Mouse (Mus musculus) gastrocnemius, postnatal 4 days (tissue): ENCODE data around the gene Ddx11. TPM values are rescaled to one million over a fixed set of nuclear protein-coding genes. Genes with fewer than 3 reads are reported as not detected.
A peak's percentile ranks its signal among the peaks of the same experiment; 100 is the strongest.

Source experiments
- DNase-seq, 2 experiments: peaks; one replicate each; pipeline ENCODE4 v3.0.0; 2021 to 2022; ENCODE audit warnings: low spot score in 2 of 2, mixed read lengths in 2 of 2
- long read RNA-seq, 2 experiments: library from polyadenylated mRNA; stranded (forward); transcript quantifications; one replicate each; pipeline ENCODE4 v2.0.0; 2021
- total RNA-seq, 2 experiments: library from RNA; stranded (reverse); gene quantifications; 2 replicates each; pipeline ENCODE4 v1.2.3; 2021

The Ddx11 gene
- total RNA-seq = 1 to 10 TPM; 6.6 to 7.5 TPM
- long read RNA-seq, experiment 1, full-length matches to known transcripts = 1 of 5 reads
- long read RNA-seq, experiment 1, partial matches to known transcripts = 0 of 5 reads
- long read RNA-seq, experiment 1, other reads (novel, unspliced or antisense) = 4 of 5 reads
- long read RNA-seq, experiment 2, full-length matches to known transcripts = 3 of 11 reads
- long read RNA-seq, experiment 2, partial matches to known transcripts = 0 of 11 reads
- long read RNA-seq, experiment 2, other reads (novel, unspliced or antisense) = 8 of 11 reads

- DNase-seq = peak; percentile 93 to 97
Observed at GRCm38 (mm10) chr17:66123066-66123815, at the start of gene Ddx11. Ddx11 (plus strand) TSS chr17:66123520.

DNA sequence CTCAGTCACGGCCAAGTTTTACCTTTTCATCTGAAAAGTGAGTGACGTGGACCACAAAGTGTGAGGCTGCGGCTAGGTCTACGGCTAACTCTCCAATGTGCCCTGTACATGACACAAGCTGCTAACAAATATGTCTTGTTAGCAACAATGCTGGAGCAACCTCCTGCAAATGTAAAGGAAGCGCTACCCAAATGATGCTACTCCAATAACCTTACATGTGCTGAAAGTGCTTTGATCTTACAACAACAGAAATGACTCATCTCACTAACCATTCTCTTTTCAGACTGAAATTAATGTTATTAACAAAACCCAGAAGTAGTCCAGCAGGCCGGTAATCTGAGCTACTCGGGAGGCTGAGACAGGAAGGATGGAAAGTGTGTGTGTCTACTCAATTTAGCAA, 49.3 kb upstream of the Ddx11 start:
- no peak for DNase-seq

DNA sequence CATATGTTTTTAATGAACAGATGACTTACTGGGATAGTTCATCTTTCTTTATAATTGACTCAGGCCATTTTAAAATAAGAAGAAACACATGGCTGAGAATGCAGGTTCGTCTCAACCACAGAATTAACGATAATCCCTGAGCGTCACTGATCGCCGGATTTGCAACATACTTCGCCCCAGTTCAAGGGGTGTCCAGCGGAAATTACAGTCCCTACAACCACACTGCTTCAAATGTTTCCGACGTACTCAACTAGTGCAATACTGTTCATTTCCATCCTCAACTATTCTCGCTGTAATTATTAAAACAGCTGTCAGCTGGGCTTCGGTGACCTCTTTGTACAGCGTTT, 47.5 kb upstream of the Ddx11 start:
- no peak for DNase-seq

DNA sequence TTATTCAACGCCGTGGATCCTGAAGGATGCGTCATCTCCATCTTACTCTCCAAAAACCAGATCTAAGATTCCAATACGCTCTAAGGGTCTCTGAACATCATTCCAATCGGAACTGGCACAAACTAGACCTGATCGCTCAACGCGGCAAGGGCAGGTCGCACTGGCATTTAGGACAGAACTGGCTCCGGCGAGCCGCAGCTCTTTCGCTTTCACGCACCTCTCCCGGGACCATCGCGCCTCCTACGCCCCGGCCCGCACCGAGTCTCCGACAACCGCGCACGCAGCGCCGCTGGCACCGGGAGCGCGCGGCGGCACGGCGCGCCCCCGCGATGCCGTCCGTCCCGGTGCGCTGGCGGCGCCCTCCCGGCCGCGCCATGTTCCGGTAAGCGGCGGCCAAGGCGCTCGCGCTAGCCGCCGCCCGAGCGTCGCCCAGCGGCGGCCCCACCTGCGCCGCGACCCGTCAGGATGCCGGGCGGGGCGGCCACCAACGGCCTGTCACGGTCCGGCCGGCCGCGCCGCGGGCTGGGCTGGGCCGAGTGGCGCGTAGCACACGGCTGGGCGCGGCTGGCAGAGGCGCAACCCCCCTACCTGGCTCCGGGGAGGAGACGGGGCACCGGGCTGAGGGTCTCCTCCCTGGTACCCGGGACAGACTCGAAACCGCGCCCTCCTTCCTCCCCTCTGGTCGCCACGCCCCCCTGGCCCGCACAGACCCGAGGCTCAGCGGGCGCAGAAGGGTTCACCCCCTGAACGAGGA, 47.0 kb upstream of the Ddx11 start:
- peak in 1 of 2 experiments; percentile 36 for DNase-seq

DNA sequence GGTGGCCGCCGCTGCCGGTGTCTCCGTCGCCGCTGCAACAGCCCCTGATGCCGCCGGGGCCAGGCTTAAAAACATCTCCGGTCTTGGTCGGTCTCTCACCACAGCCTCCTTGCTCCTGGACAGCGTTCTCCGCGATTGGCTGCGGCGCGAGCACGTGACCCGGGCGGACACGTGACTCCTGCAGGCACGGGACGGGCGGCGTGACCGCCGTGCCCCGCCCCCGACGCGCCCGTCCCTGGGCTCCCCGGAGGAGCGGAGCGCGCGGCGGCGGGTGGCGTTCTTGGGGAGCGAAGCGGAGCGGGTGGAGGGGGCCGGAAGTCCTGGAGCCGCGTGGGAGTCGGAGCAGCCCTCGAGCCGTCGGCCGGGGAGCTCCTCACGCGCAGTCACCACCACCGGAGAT, 46.4 kb upstream of the Ddx11 start, which contains the start of gene Ankrd12:
Gene Ankrd12, minus strand, starts transcription at position 156 of the 400 bp plus-strand sequence.
- peak; percentile 93 to 96 for DNase-seq

DNA sequence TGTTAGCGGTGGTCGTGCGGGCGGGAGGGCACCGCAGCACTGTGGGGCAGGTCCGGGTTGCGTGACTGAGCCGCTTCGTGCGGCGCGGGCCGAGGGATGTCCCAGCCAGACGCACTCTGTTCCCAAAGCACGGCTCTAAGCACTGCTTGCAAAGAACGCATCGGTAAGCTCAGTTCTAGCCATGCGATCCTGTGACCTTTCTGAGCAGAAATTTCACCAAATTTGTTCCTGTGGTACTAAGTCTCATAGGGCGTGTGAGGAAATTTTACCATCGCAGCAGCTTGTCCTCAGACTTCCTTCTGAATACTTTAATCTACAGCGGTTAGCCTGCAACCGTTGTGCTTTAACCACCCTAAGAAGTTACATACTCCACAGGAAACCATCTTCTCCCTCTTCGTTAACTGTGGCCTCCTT, 45.9 kb upstream of the Ddx11 start:
- DNase-seq = no peak

- no peak for DNase-seq
Observed at GRCm38 (mm10) chr17:66084486-66084885, 38.8 kb upstream of the Ddx11 start.

GRCm38 (mm10) chr17:66085038-66085437, 38.3 kb upstream of the Ddx11 start:
- no peak for DNase-seq

DNA sequence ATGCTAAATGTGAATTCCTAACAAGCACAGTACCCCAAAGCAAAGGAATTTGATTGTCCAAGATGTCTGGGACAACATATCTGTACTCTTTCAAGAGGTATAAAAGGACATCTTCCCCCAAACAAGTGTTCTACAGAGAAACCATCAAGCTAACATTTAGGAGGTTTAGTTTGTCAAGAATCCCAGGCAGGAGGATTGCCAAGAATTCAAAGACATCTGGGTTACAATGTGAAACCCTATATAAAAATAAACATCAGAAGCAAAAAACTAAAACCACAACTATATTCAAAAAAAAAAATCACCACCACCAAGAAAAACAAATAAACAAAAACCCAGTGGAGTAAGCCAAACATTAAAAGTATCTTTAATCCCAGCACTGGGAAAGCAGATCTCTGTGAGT, 33.1 kb upstream of the Ddx11 start:
- no peak for DNase-seq

- DNase-seq = no peak
Observed at GRCm38 (mm10) chr17:66091392-66091791, 31.9 kb upstream of the Ddx11 start.

DNA sequence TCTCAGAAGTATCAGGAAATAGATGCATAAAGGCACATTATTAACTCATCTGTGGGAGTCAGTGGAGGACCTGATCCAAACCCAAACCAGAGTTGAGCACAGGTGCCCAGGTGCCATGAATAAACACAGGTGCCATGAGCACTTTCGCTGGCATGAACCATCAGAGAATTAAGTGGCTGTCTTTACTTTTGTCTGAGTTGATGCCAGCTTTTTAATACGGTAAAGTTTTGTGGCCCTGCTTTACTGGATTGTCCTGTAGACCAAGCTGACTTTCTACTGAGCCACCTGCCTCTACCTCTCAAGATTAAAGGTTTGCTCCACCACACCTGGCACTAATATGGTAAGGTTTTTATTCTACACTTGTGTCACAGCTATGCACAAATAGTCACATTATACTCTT, 31.3 kb upstream of the Ddx11 start:
- DNase-seq = no peak

GRCm38 (mm10) chr17:66092664-66093063, 30.7 kb upstream of the Ddx11 start:
- no peak for DNase-seq

DNA sequence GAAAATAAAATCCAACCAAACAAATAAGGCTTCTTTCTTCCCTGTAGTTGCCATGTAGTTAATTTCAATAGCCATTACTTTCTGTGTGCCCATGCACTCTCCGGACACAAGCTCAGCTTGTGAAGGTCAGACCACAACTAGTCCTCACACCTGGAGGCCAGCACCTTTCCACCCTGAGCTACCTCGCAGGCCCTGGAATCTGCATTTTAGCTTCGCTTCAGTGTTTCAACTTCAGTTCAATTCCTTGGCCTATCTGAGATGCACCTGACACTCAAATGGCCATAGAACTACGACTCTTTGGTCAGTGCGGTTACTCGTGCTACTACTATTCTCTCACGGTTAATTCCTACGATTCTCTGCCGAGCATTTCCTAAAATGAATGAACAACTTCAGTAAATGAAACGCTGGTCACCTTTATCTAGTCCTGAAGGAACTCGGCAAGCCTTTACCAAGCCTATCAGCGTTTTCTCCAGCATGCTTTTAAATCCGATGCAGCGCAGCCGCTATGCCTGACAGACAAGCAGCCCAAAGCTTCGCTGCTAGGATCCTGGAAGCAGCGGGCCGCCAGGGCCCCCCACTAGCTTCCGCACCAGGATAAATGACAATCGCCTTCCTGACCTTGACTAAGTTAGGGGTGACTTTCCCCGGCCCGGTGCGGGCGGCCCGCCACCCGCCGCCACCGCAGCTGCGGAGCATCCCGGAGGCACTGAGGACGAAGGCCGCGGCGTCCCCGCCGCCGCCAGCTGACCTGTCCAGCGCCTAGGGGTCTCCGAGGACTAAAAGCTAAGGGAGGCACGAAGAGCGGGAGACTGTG, 22.5 kb upstream of the Ddx11 start:
- DNase-seq = peak in 1 of 2 experiments; percentile 36

- peak; percentile 85 to 92 for DNase-seq
Observed at GRCm38 (mm10) chr17:66101380-66102330, 21.7 kb upstream of the Ddx11 start, which contains the start of gene Ndufv2. Ndufv2 (minus strand) TSS chr17:66101559.

DNA sequence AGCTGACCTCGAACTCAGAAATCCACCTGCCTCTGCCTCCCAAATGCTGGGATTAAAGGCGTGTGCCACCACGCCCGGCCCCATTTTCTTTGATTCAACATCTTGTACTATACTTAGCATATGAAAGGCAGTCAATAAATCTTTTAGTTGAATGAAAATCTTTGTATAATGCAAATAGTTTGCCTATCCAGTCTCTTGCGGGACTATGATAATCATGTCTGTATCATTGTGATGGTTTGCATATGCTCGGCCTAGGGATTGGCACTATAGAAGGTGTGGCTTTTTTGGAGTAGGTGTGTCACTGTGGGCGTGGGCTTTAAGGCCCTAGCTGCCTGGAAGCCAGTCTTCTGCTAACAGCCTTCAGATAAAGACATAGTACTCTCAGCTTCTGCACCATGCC, 19.2 kb upstream of the Ddx11 start:
- no peak for DNase-seq

GRCm38 (mm10) chr17:66106601-66107267, 16.6 kb upstream of the Ddx11 start:
- DNase-seq = peak in 1 of 2 experiments; percentile 66

DNA sequence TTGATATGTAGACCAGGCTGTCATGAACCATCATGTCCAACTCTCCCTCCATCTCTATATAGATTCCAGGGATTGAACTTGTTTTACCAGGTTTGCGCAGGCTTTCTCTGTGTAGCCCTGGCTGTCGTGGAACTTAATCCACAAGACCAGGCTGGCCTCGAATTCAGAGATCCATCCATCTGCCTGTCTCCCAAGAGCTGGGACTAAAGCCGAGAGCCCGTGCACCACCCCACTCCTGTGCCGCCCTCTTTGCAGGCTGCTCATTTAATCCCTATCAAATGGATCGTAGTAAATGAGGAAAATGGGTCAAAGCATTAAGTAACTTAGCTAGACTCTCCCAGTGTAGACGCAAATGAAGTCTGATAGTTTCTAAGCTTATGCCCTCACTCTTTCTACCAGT, 15.9 kb upstream of the Ddx11 start:
- DNase-seq = no peak

DNA sequence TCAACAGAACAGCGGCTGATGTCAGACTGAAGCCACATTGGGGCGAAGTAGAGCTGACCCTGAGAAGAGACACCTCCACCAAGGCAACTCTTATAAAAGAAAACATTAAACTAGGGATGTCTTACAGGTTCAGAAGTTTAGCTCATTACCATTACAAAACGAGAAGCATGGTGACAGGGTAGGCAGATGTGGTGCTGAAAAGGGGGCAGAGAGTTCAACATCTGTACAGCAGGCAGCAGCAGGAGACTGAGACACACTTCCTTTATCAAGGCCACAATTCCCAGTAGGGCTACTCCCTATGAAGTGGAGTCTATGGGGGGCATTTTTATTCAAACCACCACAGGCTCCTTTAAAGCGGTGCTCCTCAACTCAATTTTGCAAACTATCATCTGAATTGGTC, 15.1 kb upstream of the Ddx11 start:
- DNase-seq = no peak

- DNase-seq = peak in 1 of 2 experiments; percentile 37
Observed at GRCm38 (mm10) chr17:66110746-66111145, 12.6 kb upstream of the Ddx11 start.
